23 mouse cellular contexts compared by ENCODE assay signal in the genomic region with DNA sequence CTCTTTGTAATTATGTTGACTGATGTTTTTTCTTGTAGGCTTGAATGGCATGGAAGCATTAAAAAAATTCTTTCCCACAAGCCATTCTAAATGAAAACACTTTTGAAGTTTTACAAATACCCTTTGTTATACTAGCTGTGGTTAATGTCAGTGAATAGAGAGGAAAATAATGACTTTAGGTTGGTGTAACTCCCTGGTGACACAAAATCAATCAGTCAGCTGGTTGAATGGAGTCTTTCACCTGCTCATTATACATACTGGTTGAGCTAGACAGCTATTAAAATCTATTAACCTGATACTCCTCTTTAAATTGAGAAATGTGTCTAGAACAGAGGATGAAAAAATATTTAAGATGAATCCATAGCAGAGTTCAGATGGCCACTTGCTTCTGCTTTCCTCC.
A peak's percentile ranks its signal among the peaks of the same experiment; 100 is the strongest.
DNase-seq lines count a peak whose midpoint lies in the region; ATAC-seq and TF ChIP-seq lines count a peak whose summit lies in the region.
"Had no signal": no experiment of that assay in that cellular context is flagged by ENCODE, and none has a peak within 500 bp of the region (broad histone marks: within the 10 kb centered on the region; RNA-seq: fewer than 3 reads in every experiment).

No protein-coding gene starts in this region.

- DNase-seq in forebrain, embryonic 14.5 days (ENCODE audit: low spot score): peak; percentile 4
- no peak for DNase-seq in forebrain, postnatal 0 days
- peak; percentile 8 for DNase-seq in midbrain, embryonic 14.5 days
- DNase-seq in mesoderm, embryonic 11.5 days (ENCODE audit: low read depth, low spot score): peak; percentile 4
- no peak for DNase-seq in layer of hippocampus, adult 8-10 months (ENCODE audit: low spot score in 2 of 2)
- DNase-seq: adrenal gland, adult 8-10 months; adrenal gland, postnatal 25 days; cerebellum, adult 11 months; cerebellum, adult 2 months; cerebellum, adult 9-11 months; cerebellum, postnatal 25 days; gastrocnemius, adult 2 months; gastrocnemius, postnatal 14 days; heart, adult 11 months; kidney, adult 11 months had no signal

- no peaks in the 10 kb centered on the region for H3K27me3 ChIP-seq in forebrain, embryonic 14.5 days (replicated peaks; ENCODE audit: control insufficient read depth, insufficient read depth, low read length)
- H3K27me3 ChIP-seq in forebrain, postnatal 0 days (ENCODE audit: insufficient read depth, low read length): no peaks in the 10 kb centered on the region
- no peaks in the 10 kb centered on the region for H3K27me3 ChIP-seq in midbrain, embryonic 14.5 days (ENCODE audit: control insufficient read depth, insufficient read depth, low read length)
- H3K27me3 ChIP-seq in midbrain, embryonic 16.5 days (ENCODE audit: control insufficient read depth, insufficient read depth, low read depth, low read length): no peaks in the 10 kb centered on the region
- H3K27me3 ChIP-seq: forebrain, embryonic 15.5 days; intestine, embryonic 15.5 days had no signal

- H3K4me2 ChIP-seq in forebrain, embryonic 14.5 days (ENCODE audit: low read length): no peak overlapping the region
- no peak overlapping the region for H3K4me2 ChIP-seq in forebrain, postnatal 0 days (ENCODE audit: low read depth)
- H3K4me2 ChIP-seq in midbrain, embryonic 14.5 days (ENCODE audit: low read length): no peak overlapping the region
- no peak overlapping the region for H3K4me2 ChIP-seq in midbrain, embryonic 16.5 days (ENCODE audit: low read length)
- H3K4me2 ChIP-seq: forebrain, embryonic 15.5 days; heart, embryonic 11.5 days; hindbrain, embryonic 14.5 days; intestine, embryonic 15.5 days had no signal

- ATAC-seq in forebrain, embryonic 14.5 days: no peak
- ATAC-seq in forebrain, postnatal 0 days: no peak
- no peak for ATAC-seq in midbrain, embryonic 14.5 days (ENCODE audit: low FRiP score, low TSS enrichment)
- ATAC-seq in midbrain, embryonic 16.5 days: no peak
- ATAC-seq: activated CD4-positive, CD25-positive, alpha-beta regulatory T cell, adult 4 months; CD4-positive, CD25-positive, alpha-beta regulatory T cell, adult 4 months; forebrain, embryonic 15.5 days; intestine, embryonic 15.5 days had no signal

- H3K9me3 ChIP-seq in forebrain, embryonic 14.5 days (replicated peaks; ENCODE audit: control insufficient read depth, low read length): no peaks in the 10 kb centered on the region
- H3K9me3 ChIP-seq in forebrain, postnatal 0 days (ENCODE audit: low read length): no peaks in the 10 kb centered on the region
- no peaks in the 10 kb centered on the region for H3K9me3 ChIP-seq in midbrain, embryonic 14.5 days (ENCODE audit: control insufficient read depth, low read length)
- H3K9me3 ChIP-seq in midbrain, embryonic 16.5 days (replicated peaks; ENCODE audit: control insufficient read depth, low read length, poor library complexity, severe bottlenecking): no peaks in the 10 kb centered on the region
- H3K9me3 ChIP-seq: forebrain, embryonic 10.5 days; forebrain, embryonic 15.5 days; intestine, embryonic 15.5 days had no signal

- H3K27ac ChIP-seq in forebrain, embryonic 14.5 days (ENCODE audit: low read depth, low read length): no peak overlapping the region
- H3K27ac ChIP-seq in forebrain, postnatal 0 days (ENCODE audit: low read depth, low read length): no peak overlapping the region
- no peak overlapping the region for H3K27ac ChIP-seq in midbrain, embryonic 14.5 days (replicated peaks; ENCODE audit: low read depth, low read length)
- no peak overlapping the region for H3K27ac ChIP-seq in midbrain, embryonic 16.5 days (ENCODE audit: low read length)
- H3K27ac ChIP-seq: forebrain, embryonic 10.5 days; forebrain, embryonic 15.5 days; gastrocnemius, adult 2 months; hindbrain, embryonic 14.5 days; intestine, embryonic 15.5 days had no signal

- no peak overlapping the region for H3K4me3 ChIP-seq in forebrain, embryonic 14.5 days (ENCODE audit: low read depth, low read length)
- no peak overlapping the region for H3K4me3 ChIP-seq in forebrain, postnatal 0 days (ENCODE audit: low read depth, low read length)
- H3K4me3 ChIP-seq in midbrain, embryonic 14.5 days (replicated peaks; ENCODE audit: low read depth, low read length): no peak overlapping the region
- H3K4me3 ChIP-seq in midbrain, embryonic 16.5 days (ENCODE audit: low read depth, low read length): no peak overlapping the region
- H3K4me3 ChIP-seq: forebrain, embryonic 10.5 days; forebrain, embryonic 15.5 days; gastrocnemius, adult 2 months; intestine, embryonic 15.5 days had no signal

- no peak for TF ChIP-seq CTCF in forebrain, postnatal 0 days (IDR thresholded peaks at IDR 0.05; ENCODE audit: low read depth)

- no peak overlapping the region for H3K9ac ChIP-seq in forebrain, embryonic 14.5 days (ENCODE audit: low read length)
- H3K9ac ChIP-seq in forebrain, postnatal 0 days: no peak overlapping the region
- H3K9ac ChIP-seq in midbrain, embryonic 14.5 days (replicated peaks; ENCODE audit: low read length): no peak overlapping the region
- no peak overlapping the region for H3K9ac ChIP-seq in midbrain, embryonic 16.5 days (ENCODE audit: low read depth, low read length)
- H3K9ac ChIP-seq: forebrain, embryonic 15.5 days; hindbrain, embryonic 14.5 days; intestine, embryonic 15.5 days had no signal

- H3K4me1 ChIP-seq in forebrain, embryonic 14.5 days (ENCODE audit: control insufficient read depth, insufficient read depth, low read length): no peaks in the 10 kb centered on the region
- H3K4me1 ChIP-seq in forebrain, postnatal 0 days (ENCODE audit: insufficient read depth): no peaks in the 10 kb centered on the region
- no peaks in the 10 kb centered on the region for H3K4me1 ChIP-seq in midbrain, embryonic 14.5 days (ENCODE audit: control insufficient read depth, insufficient read depth, low read length)
- H3K4me1 ChIP-seq in midbrain, embryonic 16.5 days (ENCODE audit: control insufficient read depth, insufficient read depth, low read length): no peaks in the 10 kb centered on the region
- H3K4me1 ChIP-seq: forebrain, embryonic 15.5 days; intestine, embryonic 15.5 days had no signal

- no peaks in the 10 kb centered on the region for H3K36me3 ChIP-seq in forebrain, embryonic 14.5 days (ENCODE audit: control insufficient read depth, insufficient read depth, low read length)
- no peaks in the 10 kb centered on the region for H3K36me3 ChIP-seq in forebrain, postnatal 0 days (ENCODE audit: insufficient read depth)
- no peaks in the 10 kb centered on the region for H3K36me3 ChIP-seq in midbrain, embryonic 14.5 days (ENCODE audit: control insufficient read depth, insufficient read depth, low read length)
- H3K36me3 ChIP-seq in midbrain, embryonic 16.5 days (ENCODE audit: control insufficient read depth, insufficient read depth, low read length): no peaks in the 10 kb centered on the region
- H3K36me3 ChIP-seq: forebrain, embryonic 10.5 days; forebrain, embryonic 15.5 days; intestine, embryonic 15.5 days had no signal

Comparison
In these comparisons a context has a peak if more than half of its experiments do, and no peak if none do; other contexts are left out.
1. DNase-seq: peak in forebrain, embryonic 14.5 days (single experiment), midbrain, embryonic 14.5 days (single experiment) and mesoderm, embryonic 11.5 days (single experiment); none in forebrain, postnatal 0 days (single experiment) and layer of hippocampus, adult 8-10 months (0 of 2).